Mouse (Mus musculus) granulocyte monocyte progenitor cell, adult 5-6 weeks (primary cell): ENCODE measurements at regions not wholly inside any gene's neighbourhood (a gene's known extent, or its start where the extent isn't known, plus 50 kb on each side); places are given as distances from the start of the nearest gene placed in this dataset.
"Not testable (repeated sequence)": the region's sequence is repeated elsewhere in the genome, so short reads cannot be mapped to it uniquely, and the experiment has no call there.

ENCODE experiments used
- ATAC-seq: replicated peaks from 2 replicates; pipeline ENCODE4 v1.8.0; 2016; ENCODE audit warnings: mild to moderate bottlenecking, moderate TSS enrichment, inconsistent platforms; ENCODE audit not compliant: poor library complexity, severe bottlenecking

- ATAC-seq: not testable (repeated sequence)
Observed at GRCm38 (mm10) chr17:9066633-9067032, 78.5 kb downstream of the 1700010I14Rik start.

DNA sequence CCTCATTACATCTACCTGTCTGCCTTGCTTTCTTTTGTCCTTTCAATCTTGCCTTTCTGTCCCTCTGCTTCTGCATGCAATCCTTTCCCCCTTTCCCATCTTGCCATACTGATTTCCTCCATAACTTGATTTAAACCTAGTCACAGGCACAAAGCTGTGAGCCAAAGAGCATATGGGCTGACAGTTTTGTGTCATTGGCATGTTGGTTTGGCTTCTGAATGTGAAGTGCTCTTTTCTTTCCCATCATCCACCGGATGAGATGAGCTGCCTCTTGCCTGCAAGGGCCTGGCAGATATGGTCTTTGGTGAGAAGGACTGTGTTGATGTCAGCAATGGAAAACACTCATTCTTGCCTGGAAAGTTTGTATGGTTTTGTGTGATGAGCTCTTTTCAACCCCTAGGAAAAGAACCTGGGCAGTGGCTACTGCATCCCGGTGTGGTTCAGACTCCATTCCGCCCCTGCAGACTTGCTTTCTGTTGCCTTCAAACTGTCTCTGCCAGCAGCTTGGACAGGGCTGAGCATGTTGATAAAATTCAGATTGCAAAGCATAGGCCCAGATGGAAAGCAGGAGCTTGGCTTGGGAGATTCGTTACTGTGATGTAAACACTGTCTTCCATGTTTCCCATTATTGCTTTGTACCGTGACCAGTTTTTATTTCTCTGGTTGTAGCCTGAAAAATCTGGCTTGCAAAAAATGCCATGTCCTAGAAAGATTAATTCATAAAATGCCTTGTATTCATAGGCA, 80.9 kb downstream of the 1700010I14Rik start:
- ATAC-seq: no peak

- ATAC-seq: no peak
Observed at GRCm38 (mm10) chr17:9083629-9084028, 95.5 kb downstream of the 1700010I14Rik start.

- ATAC-seq: no peak
Observed at GRCm38 (mm10) chr17:9127866-9128265, 139.7 kb downstream of the 1700010I14Rik start.

DNA sequence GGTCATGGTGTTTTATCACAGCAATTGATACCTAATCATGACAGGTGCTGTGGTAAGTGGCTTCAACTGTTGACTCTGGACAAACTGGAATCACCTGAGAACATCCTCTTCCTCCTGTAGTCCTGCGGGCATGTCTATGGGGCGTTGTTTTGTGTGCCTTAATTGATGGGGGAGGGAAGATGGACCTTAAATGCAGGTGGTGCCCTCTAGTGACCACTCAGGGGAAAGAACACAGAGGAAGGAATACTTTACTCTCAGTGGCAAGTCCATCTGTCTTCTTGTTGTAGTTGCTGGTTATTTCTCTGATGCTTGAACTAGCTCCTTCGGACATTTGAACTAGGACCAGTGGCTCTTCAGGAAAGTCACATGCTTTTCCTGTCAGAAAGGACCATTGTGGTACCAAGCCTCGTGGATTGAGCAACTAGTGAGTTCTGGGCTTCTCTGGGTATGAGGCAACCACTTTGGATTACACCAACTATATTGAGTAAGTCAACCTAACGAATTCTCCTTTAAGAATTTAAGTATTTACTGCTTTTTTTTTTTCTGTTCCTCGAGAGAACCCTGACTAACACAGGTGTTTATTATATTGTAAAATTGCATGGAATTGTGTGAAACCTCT, 157.6 kb downstream of the 1700010I14Rik start:
- ATAC-seq: peak; percentile 95

GRCm38 (mm10) chr17:9150654-9151053, 162.5 kb downstream of the 1700010I14Rik start:
- no peak for ATAC-seq

DNA sequence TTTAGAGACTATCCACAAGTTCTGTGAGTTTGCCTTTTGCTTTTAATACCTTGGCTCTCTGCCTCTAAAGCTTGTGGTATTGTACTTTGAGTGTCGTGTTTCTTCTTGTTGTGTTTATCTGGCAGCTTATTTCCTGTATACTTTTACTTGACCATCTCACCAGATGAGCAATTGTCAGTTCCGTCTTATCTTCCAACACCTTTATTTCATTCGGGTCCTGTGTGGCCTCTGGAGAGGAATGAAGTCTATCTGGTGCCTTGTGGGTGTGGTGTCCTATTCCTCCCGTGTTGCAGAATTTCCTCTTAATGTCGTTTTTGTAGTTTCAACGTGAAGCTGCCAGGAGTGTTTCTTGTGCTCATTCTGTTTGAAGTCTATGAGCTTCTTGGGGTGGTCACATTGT, 174.0 kb downstream of the 1700010I14Rik start:
- ATAC-seq: no peak

- no peak for ATAC-seq
Observed at GRCm38 (mm10) chr17:9162676-9163075, 174.5 kb downstream of the 1700010I14Rik start.

GRCm38 (mm10) chr17:9163285-9163684, 175.2 kb downstream of the 1700010I14Rik start:
- ATAC-seq: no peak

DNA sequence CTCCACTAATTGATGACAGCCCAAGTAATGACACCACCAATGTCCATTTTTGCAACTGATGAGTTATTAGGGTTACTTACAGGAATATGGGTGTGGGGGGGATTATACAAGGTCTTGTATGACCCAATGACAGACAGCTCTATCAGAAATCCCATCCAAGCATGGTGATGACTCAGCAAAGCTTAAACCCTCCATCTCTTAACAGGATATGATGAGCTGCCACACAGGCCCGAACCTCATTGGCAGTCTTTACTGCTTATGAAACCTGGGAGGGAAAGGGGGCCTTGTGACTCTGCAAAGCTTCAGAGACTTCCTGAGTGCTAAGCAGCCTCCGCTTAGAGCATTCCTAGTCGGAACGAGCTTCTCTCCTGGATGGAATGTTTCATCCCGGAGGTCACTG, 176.4 kb downstream of the 1700010I14Rik start:
- no peak for ATAC-seq

DNA sequence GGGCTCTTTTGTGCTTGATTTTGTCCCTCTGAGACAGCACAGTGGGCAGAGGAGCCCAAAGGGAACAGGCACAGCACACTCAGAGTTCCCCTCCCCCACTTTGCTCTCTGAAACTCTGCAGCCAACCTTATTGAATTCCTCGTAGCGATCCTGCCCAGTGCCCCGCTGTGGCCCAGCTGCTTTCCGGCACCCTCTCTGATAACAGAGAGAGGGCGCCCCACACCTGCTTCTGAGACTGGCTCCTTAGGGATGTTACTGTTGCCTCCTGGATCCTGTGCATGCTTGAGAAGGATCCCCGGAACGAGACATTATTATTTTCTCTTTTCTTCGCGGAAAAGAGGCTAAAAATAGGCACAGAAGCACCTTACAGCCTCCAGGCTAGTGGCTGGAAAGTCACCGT, 179.0 kb downstream of the 1700010I14Rik start:
- ATAC-seq: 0 out of 2 replicates have a peak, but pooled peaks have one; percentile 41

GRCm38 (mm10) chr17:9167571-9168201, 179.6 kb downstream of the 1700010I14Rik start:
- peak; percentile 26; the same call in 1 of the 2 replicates for ATAC-seq

GRCm38 (mm10) chr17:9168411-9168810, 180.3 kb downstream of the 1700010I14Rik start:
- ATAC-seq: peak; percentile 86

- peak; percentile 60 for ATAC-seq
Observed at GRCm38 (mm10) chr17:9169371-9169770, 181.2 kb downstream of the 1700010I14Rik start.

- no peak for ATAC-seq
Observed at GRCm38 (mm10) chr17:9197160-9197559, 209.0 kb downstream of the 1700010I14Rik start.

DNA sequence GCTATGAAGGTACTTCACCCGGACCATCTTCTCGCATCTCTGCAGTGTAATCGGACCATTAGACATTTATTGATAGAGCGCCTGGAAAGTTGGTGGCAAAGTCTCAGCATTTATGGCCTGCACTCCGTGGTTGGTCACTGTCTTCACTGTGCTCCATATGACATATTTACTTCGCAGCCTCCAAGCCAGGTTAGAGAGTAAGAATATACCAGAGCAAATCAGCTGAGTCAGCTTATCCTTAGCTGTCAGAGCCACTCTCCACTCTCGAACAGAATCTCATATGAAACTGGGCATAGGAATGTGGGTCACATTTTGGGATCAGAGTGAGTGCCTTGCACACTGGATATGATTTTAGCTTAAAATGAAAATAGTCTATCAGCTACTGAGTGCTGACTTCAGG, 212.3 kb downstream of the 1700010I14Rik start:
- no peak for ATAC-seq

DNA sequence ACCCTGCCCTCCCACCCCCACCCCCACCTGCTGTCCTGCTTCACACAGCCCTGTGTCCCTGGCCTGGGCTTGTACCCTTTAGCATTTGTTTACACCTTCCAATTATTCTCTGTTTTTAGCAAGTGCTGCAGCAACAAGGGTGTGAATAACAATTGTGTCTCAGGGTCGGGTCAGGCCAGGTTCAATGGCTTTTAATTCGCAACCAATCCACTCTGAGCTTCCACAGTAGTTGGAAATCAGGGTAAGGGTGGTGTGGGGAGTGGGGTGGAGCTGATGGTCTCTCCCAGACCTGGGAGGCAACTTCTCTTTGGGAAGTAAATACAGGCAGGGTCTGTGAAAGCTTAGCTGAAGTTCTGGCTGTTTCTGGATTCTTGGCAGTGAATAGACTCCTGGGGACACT, 214.4 kb downstream of the 1700010I14Rik start:
- ATAC-seq: no peak

DNA sequence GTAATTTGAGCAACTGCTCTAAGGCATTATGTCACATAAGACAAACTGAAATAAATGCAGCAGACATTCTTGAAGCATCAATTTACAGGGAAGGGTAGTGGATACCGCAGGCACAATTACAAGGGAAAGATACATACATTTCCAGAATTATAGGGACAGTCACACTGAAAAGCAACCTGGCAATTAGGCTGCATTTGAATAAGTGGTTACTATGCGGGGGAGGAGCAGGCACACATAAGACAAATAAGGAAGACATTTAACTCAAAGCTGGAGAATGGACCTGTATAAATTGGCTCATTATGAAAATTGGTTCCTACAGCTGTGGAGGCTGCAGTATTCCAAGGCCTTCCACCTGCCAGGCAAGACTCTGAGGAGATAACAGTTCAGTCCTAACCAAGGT, 211.2 kb upstream of the Gm17728 start:
- ATAC-seq: no peak

- ATAC-seq: no peak
Observed at GRCm38 (mm10) chr17:9223097-9223496, 198.8 kb upstream of the Gm17728 start.

DNA sequence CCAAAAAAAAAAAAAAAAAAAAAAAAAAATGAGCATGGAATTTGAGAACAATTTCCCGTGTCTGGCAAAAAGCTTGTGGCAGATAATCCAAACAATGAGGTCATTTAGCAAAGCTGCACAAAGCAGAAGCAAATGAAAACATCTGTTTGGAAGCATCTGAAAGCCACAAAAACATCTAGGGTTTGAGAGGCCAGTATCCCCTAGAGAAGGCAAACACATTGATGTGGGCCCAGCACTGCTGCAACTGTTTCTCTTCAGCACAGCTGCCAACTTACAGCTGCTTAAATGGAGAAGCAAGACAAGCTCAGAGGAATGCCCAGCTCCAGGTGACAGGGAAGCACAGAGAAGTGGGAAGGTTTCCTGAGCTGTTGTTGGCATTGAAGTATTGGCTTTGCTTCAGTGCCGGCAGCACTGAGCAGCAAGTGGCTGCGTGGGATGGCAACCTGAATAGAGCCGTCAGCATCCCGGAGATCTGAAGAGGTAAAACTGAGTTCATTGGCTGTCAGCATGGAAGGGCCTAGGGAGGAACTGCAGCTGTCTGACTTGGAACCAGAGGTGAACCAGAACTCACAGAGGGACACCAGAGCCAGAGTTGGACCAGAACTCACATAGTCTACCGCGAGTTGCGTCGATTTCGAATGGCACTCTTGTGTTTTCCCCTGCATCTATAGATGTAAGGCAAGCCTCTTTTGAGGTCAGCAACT, 193.8 kb upstream of the Gm17728 start:
- no peak for ATAC-seq

DNA sequence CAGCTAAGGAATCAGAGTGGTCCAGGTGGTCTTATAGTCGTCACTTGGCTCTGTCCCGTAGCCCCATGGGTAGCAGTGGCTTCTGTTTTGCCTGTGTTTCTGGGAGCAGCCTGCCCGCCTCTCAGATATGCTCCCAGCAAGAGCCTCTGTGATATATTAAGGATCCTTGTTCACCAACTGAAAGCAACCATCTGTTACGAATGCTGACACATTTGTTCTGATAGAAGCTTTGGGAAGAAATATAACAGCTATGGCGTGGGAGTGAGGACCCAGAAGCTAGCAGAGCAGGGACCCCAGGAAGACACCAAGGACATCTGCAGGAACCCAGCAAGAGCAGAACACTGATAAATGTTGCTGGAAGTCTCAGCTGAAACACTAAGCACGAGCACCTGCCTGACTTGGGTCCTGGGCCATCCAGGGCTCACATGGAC, 186.7 kb upstream of the Gm17728 start:
- ATAC-seq: no peak
